Mouse (Mus musculus) limb, embryonic 12.5 days (tissue): ENCODE data around the gene Pex14. TPM values are rescaled to one million over a fixed set of nuclear protein-coding genes. Genes with fewer than 3 reads are reported as not detected.

Experiments
- ATAC-seq: fragments of 200-750 bp; cut with Nextera tagmentation; 2 replicates; pipeline ENCODE4 v1.8.0; 2017; ENCODE audit warnings: low read depth, moderate TSS enrichment; ENCODE audit not compliant: insufficient number of reproducible peaks, insufficient read depth, low FRiP score, low TSS enrichment
- H3K27ac ChIP-seq: fragments of 300-500 bp; sonication (generic); 2 replicates; pipeline ENCODE4 v1.5.1; 2016; ENCODE audit warnings: mild to moderate bottlenecking, moderate library complexity
- H3K27me3 ChIP-seq: fragments of 300-500 bp; sonication (generic); 2 replicates; pipeline ENCODE4 v1.6.1; 2016; ENCODE audit warnings: mild to moderate bottlenecking, moderate library complexity
- H3K36me3 ChIP-seq: fragments of 300-500 bp; sonication (generic); 2 replicates; pipeline ENCODE4 v1.6.1; 2016; ENCODE audit warnings: mild to moderate bottlenecking, moderate library complexity
- H3K4me1 ChIP-seq: fragments of 300-500 bp; sonication (generic); replicated peaks from 2 replicates; pipeline ENCODE4 v1.6.1; 2016
- H3K4me2 ChIP-seq: fragments of 300-500 bp; sonication (generic); 2 replicates; pipeline ENCODE4 v1.6.1; 2016; ENCODE audit warnings: mild to moderate bottlenecking, moderate library complexity
- H3K4me3 ChIP-seq: fragments of 300-500 bp; sonication (generic); replicated peaks from 2 replicates; pipeline ENCODE4 v1.5.1; 2016; ENCODE audit warnings: mild to moderate bottlenecking
- H3K9ac ChIP-seq: fragments of 300-500 bp; sonication (generic); replicated peaks from 2 replicates; pipeline ENCODE4 v1.6.1; 2016; ENCODE audit warnings: mild to moderate bottlenecking, moderate library complexity
- H3K9me3 ChIP-seq: fragments of 300-500 bp; sonication (generic); 2 replicates; pipeline ENCODE4 v1.6.1; 2016; ENCODE audit warnings: mild to moderate bottlenecking, moderate library complexity
- WGBS: fragments of 180-500 bp; shearing (Covaris S2); methylation state at CpG from one replicate; pipeline ENCODE4 v1.1.7; 2016; 5-methylcytosine and 5-hydroxymethylcytosine counted together
- polyA plus RNA-seq: library from polyadenylated mRNA; unstranded; fragments of >200 nt; fragmentation: Nextera tagmentation; extraction: Ambion mirVana; gene quantifications from 2 replicates; pipeline ENCODE4 v1.2.1, GENCODE M21; 2016

Gene Pex14
- polyA plus RNA-seq, 1 experiment from 2014 or later = 55.2 TPM

DNA sequence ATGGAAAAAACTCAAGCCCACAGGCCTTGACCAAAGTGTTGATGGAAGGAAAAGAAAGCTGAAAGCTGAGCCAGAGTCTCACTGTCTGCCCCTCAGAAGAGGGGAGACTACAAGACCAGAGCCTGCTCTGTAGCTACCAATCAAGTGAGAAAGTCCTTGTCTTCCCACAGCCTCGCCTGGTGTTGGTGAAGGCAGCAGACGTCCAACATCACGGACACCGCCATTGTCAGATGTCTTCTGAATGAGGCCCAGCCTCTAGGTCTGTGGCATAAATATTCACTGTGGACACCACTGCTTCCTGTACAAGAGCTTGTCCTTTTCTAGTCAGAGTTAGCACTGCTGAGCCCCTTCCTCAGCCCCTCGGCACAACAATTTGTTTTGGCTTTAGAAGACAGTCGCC, 80.2 kb downstream of the Pex14 start:
- Histone ChIP-seq H3K27ac (no peak overlapping the region), H3K27me3 (no peaks in the 10 kb centered on the region), H3K4me2 (no peak overlapping the region), H3K4me1 (peaks cover 10% of the 10 kb centered on the region), H3K9ac (no peak overlapping the region), H3K36me3 (no peaks in the 10 kb centered on the region), H3K9me3 (no peaks in the 10 kb centered on the region), H3K4me3 (no peak overlapping the region)
- 82% methylated on average over 6 of the region's 6 CpGs for WGBS
- no peak for ATAC-seq

GRCm38 (mm10) chr4:149006756-149007155, 92.9 kb downstream of the Pex14 start:
- Histone ChIP-seq H3K36me3 (no peaks in the 10 kb centered on the region), H3K9ac (no peak overlapping the region), H3K4me2 (no peak overlapping the region), H3K27me3 (no peaks in the 10 kb centered on the region), H3K9me3 (no peaks in the 10 kb centered on the region), H3K4me3 (no peak overlapping the region), H3K4me1 (no peaks in the 10 kb centered on the region), H3K27ac (no peak overlapping the region)
- no peak for ATAC-seq
- WGBS = 90% methylated on average over 6 of the region's 6 CpGs

DNA sequence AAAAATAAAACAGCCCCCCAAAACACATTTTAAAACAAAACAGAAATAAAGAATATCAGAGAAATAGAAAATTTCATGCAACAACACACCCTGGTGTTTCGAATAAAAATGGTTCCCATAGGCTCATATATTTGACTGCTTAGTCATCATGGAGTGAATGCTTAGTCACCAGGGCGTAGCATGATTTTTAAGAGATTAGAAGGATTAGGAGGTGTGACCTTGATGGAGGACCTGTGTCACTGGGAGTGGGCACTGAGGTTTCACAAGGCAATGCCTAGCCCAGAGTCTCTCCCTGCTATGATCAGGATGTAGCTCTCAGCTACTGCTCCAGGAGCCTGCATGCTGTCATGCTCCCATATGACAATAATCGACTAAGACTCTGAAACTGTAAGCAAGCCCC, 93.6 kb downstream of the Pex14 start:
- ATAC-seq = no peak
- WGBS = 89% methylated on average over 3 of the region's 3 CpGs

DNA sequence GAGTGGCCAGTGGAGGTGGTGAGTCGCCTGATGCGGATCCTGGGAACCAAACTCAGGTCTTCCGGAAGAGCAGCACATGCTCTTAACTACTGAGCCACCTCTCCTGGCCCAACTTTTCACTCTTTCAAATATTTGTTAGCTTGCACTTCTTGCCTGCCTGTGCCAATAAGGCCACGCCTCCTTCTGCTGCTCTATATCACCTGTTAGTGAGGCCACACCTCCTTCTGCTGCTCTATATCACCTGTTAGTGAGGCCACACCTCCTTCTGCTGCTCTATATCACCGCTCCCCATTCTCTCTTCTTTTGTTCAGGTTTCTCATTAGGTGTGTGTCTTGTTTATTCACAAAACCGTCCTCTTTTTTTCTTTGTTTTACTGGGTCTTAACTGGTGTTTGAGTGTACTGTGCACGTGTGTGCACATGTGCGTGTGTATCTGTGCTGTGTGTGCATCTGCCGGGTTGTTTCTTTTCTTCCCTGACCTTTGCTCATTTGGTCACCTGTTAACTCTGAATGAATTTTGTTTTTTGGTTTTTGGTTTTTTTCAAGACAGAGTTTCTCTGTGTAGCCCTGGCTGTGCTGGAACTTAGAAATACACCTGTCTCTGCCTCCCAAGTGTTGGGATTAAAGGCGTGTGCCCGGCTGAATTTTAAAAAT, 97.1 kb downstream of the Pex14 start:
- ATAC-seq = no peak
- Histone ChIP-seq H3K27me3 (no peaks in the 10 kb centered on the region), H3K9me3 (no peaks in the 10 kb centered on the region), H3K9ac (no peak overlapping the region), H3K36me3 (peaks cover 4% of the 10 kb centered on the region; the same call in 1 of the 2 replicates), H3K27ac (no peak overlapping the region), H3K4me2 (no peak overlapping the region), H3K4me1 (no peaks in the 10 kb centered on the region), H3K4me3 (no peak overlapping the region)
- WGBS = 93% methylated on average over 11 of the region's 11 CpGs

More for the DNA sequence above, 93.6 kb downstream of the Pex14 start:
- Histone ChIP-seq H3K4me2 (no peak overlapping the region), H3K4me1 (no peaks in the 10 kb centered on the region), H3K9ac (no peak overlapping the region), H3K4me3 (no peak overlapping the region), H3K27ac (no peak overlapping the region), H3K27me3 (no peaks in the 10 kb centered on the region), H3K36me3 (no peaks in the 10 kb centered on the region), H3K9me3 (no peaks in the 10 kb centered on the region)

DNA sequence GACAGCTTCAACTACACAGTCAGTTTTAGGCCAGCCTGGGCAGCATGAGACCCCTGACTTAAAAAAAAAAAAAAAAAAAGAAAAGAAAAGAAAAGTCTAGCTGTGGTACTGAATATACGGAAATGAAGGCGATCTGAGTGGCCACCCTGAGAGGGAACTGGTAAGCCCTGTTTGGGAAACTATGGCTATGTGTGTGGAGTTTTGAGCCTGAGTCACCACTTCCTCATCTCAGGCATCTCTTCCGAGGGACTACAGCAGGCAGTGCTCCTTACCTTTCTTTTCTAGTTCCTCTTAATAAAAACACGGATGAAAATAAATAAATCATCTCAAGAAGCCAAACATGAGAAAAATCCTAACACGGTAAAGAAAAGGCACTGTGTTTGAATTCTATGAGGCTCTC, 98.2 kb downstream of the Pex14 start:
- peaks cover 4% of the 10 kb centered on the region; the same call in 1 of the 2 replicates for H3K36me3 ChIP-seq
- H3K4me3 ChIP-seq = no peak overlapping the region
- WGBS = 85% methylated on average over 5 of the region's 5 CpGs
- H3K27me3 ChIP-seq = no peaks in the 10 kb centered on the region
- no peaks in the 10 kb centered on the region for H3K9me3 ChIP-seq
- no peak overlapping the region for H3K27ac ChIP-seq
- H3K4me1 ChIP-seq = no peaks in the 10 kb centered on the region
- no peak overlapping the region for H3K4me2 ChIP-seq
- no peak overlapping the region for H3K9ac ChIP-seq
- no peak for ATAC-seq

DNA sequence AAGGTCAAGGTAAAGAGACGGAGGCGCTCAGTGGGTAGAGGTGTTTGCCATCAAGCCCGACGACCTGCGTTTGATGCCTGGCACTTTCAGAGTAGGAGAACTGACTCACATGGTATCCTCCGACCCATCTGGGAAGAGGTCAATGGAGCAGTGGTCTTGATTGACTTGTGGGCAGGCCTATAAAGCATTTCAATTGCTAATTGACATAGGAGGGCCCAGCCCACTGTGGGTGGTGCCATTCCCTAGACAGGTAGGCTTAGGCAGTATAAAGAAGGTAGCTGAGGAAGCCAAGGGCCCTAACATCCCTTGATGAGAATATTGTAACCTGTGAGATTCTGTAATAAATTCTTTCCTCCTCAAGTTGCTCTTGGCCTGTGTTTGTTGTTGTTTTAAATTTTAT, 98.9 kb downstream of the Pex14 start:
- Histone ChIP-seq H3K4me1 (no peaks in the 10 kb centered on the region), H3K4me3 (no peak overlapping the region), H3K27me3 (no peaks in the 10 kb centered on the region), H3K4me2 (no peak overlapping the region), H3K9ac (no peak overlapping the region), H3K36me3 (peaks cover 4% of the 10 kb centered on the region; the same call in 1 of the 2 replicates), H3K9me3 (no peaks in the 10 kb centered on the region), H3K27ac (no peak overlapping the region)
- ATAC-seq = no peak
- 94% methylated on average over 6 of the region's 6 CpGs for WGBS

GRCm38 (mm10) chr4:148993948-148994347, 105.7 kb downstream of the Pex14 start:
- 88% methylated on average over 5 of the region's 5 CpGs for WGBS
- H3K27me3 ChIP-seq = no peaks in the 10 kb centered on the region; the same call in none of the 2 replicates
- H3K4me1 ChIP-seq = peaks cover 20% of the 10 kb centered on the region
- ATAC-seq = no peak
- H3K36me3 ChIP-seq = peaks cover 4% of the 10 kb centered on the region; the same call in 1 of the 2 replicates
- H3K9me3 ChIP-seq = no peaks in the 10 kb centered on the region
- no peak overlapping the region for H3K27ac ChIP-seq
- no peak overlapping the region for H3K4me2 ChIP-seq
- H3K4me3 ChIP-seq = no peak overlapping the region
- no peak overlapping the region for H3K9ac ChIP-seq

DNA sequence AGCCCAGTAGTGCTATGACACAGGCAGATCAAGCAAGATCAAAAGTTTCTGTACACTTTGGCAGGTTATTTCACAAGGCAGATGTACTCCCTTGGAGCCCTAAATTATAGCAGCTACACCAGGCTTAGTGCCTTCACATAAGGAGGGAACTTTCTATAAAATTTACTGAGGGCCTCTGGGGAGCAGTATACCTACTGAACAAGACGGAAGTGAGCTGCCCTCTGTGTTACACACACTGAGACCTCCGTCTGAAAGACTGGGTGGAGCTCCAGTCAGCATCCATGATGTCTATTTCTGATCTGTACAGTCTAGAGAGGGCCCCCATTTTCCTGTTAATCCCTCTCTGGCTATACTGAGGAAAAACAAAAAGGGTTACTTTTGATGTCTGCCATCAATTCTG, 109.6 kb downstream of the Pex14 start:
- peak; percentile 67 for ATAC-seq
- no peaks in the 10 kb centered on the region; the same call in 1 of the 2 replicates for H3K36me3 ChIP-seq
- peaks cover 8% of the 10 kb centered on the region for H3K27me3 ChIP-seq
- no peaks in the 10 kb centered on the region for H3K9me3 ChIP-seq
- peak overlapping the region; percentile 23 for H3K4me2 ChIP-seq
- 0 out of 2 replicates have a peak overlapping the region, but pooled peaks have one; percentile 12 for H3K9ac ChIP-seq
- H3K27ac ChIP-seq = 0 out of 2 replicates have a peak overlapping the region, but pooled peaks have one; percentile 23
- WGBS = 4% methylated on average over 2 of the region's 2 CpGs
- H3K4me3 ChIP-seq = no peak overlapping the region
- H3K4me1 ChIP-seq = peaks cover 59% of the 10 kb centered on the region

- 22% methylated on average over 24 of the region's 24 CpGs for WGBS
- no peaks in the 10 kb centered on the region for H3K9me3 ChIP-seq
- peaks cover 9% of the 10 kb centered on the region for H3K36me3 ChIP-seq
- peak overlapping the region; percentile 82 for H3K27ac ChIP-seq
- peaks cover 87% of the 10 kb centered on the region for H3K4me1 ChIP-seq
- no peak overlapping the region for H3K4me3 ChIP-seq
- H3K27me3 ChIP-seq = peaks cover 25% of the 10 kb centered on the region
- no peak overlapping the region for H3K9ac ChIP-seq
- peak overlapping the region; percentile 39 for H3K4me2 ChIP-seq
- ATAC-seq = no peak; the same call in 1 of the 2 replicates
Measured at GRCm38 (mm10) chr4:148985541-148986476, 113.9 kb downstream of the Pex14 start.

DNA sequence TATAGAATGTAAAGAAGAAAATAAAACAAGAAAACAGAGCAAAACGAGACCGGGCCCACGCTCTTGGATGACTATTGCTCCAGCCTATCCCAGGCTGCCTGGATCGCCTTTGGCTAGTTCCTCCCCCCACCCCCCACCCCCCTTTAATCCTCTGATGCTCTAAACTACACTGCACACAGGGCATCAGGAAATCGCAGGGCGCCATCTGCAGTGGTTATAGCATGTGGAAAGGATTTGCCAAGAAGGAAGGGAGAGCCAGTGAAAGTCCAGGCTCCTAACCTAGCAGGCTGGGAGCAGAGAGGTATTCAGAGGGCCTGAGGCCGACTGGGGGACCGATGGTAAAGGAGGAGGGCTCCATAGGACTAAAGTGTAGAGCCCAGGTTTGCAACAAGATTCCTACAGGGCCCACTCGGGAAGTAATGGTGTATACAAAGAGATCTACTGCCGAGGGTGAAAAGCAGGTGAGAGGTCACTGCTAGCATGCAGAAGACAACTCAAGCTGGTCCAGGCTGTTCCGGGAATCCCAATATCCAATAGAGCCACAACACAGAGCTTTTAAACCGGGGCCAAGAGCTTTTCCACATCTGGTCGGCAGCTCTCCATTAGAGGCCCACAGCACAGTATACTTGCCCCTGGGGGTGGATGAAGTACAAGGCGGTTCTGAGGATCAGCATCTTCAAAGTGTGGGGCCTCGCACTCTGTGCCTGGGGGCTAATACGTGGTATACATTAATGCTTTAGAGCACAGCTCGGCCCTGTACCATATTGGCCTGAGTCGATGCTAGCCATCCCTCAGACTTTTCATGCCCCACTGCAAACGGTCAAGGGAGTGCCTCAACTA, 114.8 kb downstream of the Pex14 start:
- no peaks in the 10 kb centered on the region for H3K9me3 ChIP-seq
- H3K9ac ChIP-seq = no peak overlapping the region
- peaks cover 82% of the 10 kb centered on the region for H3K4me1 ChIP-seq
- peak overlapping the region; percentile 82 for H3K27ac ChIP-seq
- ATAC-seq = peak; percentile 61
- H3K27me3 ChIP-seq = peaks cover 27% of the 10 kb centered on the region
- H3K4me3 ChIP-seq = no peak overlapping the region
- peak overlapping the region; percentile 39 for H3K4me2 ChIP-seq
- peaks cover 9% of the 10 kb centered on the region for H3K36me3 ChIP-seq
- WGBS = 17% methylated on average over 19 of the region's 19 CpGs
